Mouse (Mus musculus): ENCODE measurements around the gene Havcr1.

DNA sequence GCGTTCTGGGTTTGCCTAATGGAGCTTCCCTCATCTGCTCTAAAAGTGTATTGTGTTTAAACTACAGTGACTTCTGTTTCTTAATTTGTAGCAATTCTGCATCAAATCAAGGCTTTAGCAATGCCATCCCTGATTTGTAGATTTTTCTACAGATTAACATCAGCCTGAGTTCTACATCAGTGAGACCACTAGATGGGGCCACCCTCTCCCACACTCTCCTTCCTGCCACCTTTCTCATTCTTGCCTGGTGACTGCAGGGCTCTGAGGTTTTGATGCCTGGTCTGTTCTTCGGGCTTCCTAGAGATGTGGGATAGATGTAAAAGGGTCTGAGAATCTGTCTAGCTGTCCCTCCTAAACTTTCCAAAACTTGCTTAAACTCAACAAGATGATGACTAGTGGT lies 44.9 kb downstream of the Havcr1 start:
- TF ChIP-seq CTCF (IDR thresholded peaks at IDR 0.05; ENCODE audit: borderline replicate concordance, insufficient read depth, low read length) (no peak), POLR2A (IDR thresholded peaks at IDR 0.05; ENCODE audit: low read depth, low read length) (no peak)

Measured in embryonic fibroblast, embryonic 13.5 days (primary cell).